Mouse (Mus musculus) gastrocnemius, postnatal 14 days (tissue): ENCODE measurements around the gene Olfr824. TPM values are rescaled to one million over a fixed set of nuclear protein-coding genes. Genes with fewer than 3 reads are reported as not detected.
A peak's percentile ranks its signal among the peaks of the same experiment; 100 is the strongest.
"Not testable (repeated sequence)": the region's sequence is repeated elsewhere in the genome, so short reads cannot be mapped to it uniquely, and the experiment has no call there.

Source experiments
- DNase-seq: peaks from one replicate; pipeline ENCODE4 v3.0.0; 2021; ENCODE audit warnings: mixed read lengths
- intact Hi-C: fragments of 180-260 bp; cut with DNase I; formaldehyde crosslinking; loops from one replicate; pipeline ENCODE4 v1.15.1; 2025; ENCODE audit warnings: low total_unique reads
- long read RNA-seq, 2 experiments: library from polyadenylated mRNA; stranded (forward); transcript quantifications; one replicate each; pipeline ENCODE4 v2.0.0; 2021
- total RNA-seq, 2 experiments: library from RNA; stranded (reverse); gene quantifications; 2 replicates each; pipeline ENCODE4 v1.2.3; 2021

Gene Olfr824
- not detected for total RNA-seq
- long read RNA-seq, experiment 1: 0 reads
- long read RNA-seq, experiment 2: 0 reads

GRCm38 (mm10) chr10:130129900-130130299 lies at the start of gene Olfr824:
Gene Olfr824 (minus strand): TSS chr10:130130000.
- intact Hi-C loops, DNase-seq: not testable (repeated sequence)

- no peak for DNase-seq
- intact Hi-C loops: no loop called here
These were observed 36.9 kb upstream of the Olfr824 start, which contains the start of gene Olfr825 for GRCm38 (mm10) chr10:130166666-130167065. Gene Olfr825 (minus strand): TSS chr10:130166766.

DNA sequence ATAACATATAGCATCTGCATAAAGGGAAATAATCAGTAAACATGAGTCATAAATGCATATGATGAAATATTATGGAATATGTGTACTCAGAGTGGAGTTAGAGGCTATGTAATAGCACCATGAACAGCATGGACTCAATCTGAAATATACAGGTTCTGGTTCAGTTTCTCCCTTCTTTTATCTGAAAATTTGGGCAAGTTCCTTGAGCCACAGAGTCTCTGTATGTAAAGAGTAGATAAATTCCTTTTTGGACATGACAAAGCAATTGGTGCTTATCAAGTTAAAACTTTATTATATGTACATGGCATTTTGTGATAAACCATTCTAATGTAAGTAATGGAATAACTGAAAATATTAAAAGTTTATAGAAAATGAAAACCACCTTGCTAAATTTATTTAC lies 35.4 kb upstream of the Olfr824 start:
- no peak for DNase-seq
- intact Hi-C loops: no loop called here

- DNase-seq: no peak
- intact Hi-C loops: no loop called here
These were observed 14.3 kb upstream of the Olfr824 start for GRCm38 (mm10) chr10:130144121-130144520.

- intact Hi-C loops, DNase-seq: not testable (repeated sequence)
These were observed 12.7 kb upstream of the Olfr824 start for GRCm38 (mm10) chr10:130142481-130142880.

DNA sequence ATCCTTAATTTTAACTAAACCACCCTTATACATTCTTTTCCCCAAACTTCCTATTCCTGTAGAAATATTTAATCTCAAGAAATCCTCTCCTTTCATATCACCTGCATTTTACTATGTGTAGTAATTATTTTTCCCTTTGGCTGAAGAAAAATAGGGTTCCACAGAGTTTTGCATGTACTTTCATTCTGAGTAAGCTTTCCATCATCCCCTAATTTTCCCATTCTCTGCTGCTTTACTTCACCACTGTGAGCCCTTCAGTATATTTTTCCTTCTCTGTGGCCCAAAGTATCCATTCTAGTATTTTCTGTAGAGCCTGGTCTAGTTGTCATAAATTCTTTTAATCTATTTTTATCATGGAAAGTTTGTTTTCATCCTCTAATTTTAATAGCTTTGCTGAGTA lies 5.0 kb upstream of the Olfr824 start:
- intact Hi-C loops: no loop called here
- no peak for DNase-seq

DNA sequence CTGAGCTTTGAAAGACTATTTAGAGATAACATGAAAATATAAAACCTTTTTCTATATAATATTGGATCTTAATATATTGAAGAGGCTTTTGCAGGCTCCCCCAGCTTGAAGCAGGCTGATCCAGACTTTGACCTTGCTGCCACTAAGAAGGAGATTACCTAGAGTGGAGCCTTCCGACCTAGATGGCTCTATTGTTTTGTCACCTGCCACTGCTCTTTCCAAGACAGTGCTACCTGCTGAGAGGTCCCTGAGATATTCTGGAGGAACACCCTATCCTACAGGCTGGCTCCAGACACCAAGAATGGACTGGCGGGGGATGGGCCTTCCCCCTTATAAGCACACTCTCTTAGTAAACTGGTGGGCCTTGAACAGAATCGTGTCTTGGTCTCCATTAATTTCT lies 13.8 kb downstream of the Olfr824 start:
- DNase-seq: not testable (repeated sequence)

DNA sequence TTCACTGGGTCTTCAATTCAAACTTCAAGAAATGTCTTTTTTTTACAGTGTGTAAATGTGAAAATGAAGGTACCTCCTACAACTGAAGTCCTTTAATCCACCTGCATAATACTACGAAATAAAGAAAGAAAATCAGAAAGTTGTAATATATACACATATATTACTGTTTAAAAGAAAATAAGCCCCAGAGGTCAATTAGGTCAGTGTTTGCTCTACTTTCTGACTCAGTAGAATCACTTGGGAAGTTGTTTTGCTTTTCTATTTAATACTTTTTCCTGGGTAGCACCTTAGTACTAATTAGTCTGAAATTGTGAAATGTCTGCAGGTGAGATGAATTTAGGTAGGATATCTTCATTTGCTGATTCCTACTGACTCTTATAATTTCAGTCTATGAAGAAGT lies 14.5 kb downstream of the Olfr824 start, which contains the start of gene Olfr823:
TSS of gene Olfr823 (minus strand) at position 101 of the 400 bp plus-strand sequence.
- intact Hi-C loops, DNase-seq: not testable (repeated sequence)

More for the DNA sequence above, 13.8 kb downstream of the Olfr824 start:
- intact Hi-C loops: not testable (repeated sequence)

GRCm38 (mm10) chr10:130096104-130096503 lies 33.7 kb downstream of the Olfr824 start:
- intact Hi-C loops: no loop called here
- no peak for DNase-seq

GRCm38 (mm10) chr10:130092838-130093440 lies 36.9 kb downstream of the Olfr824 start:
- peak; percentile 11 for DNase-seq
- intact Hi-C loops: no loop called here

Other genes with a start within 250 kb of the Olfr824 start
- gene Olfr815, start 224.1 kb downstream of the Olfr824 start, total RNA-seq: not detected
- gene Olfr816, start 214.4 kb downstream of the Olfr824 start, total RNA-seq: not detected
- gene Olfr818, start 180.9 kb downstream of the Olfr824 start, total RNA-seq: not detected
- gene Olfr819, start 162.7 kb downstream of the Olfr824 start, total RNA-seq: not detected
- gene Olfr247, start 153.9 kb downstream of the Olfr824 start, total RNA-seq: not detected
- not detected for gene Gm10310, start 144.9 kb downstream of the Olfr824 start, total RNA-seq
- gene Olfr820, start 117.4 kb downstream of the Olfr824 start, total RNA-seq: not detected
- not detected for gene Olfr821, start 99.7 kb downstream of the Olfr824 start, total RNA-seq
- gene Olfr822, start 58.8 kb downstream of the Olfr824 start, total RNA-seq: not detected
- not detected for gene Olfr823, start 14.6 kb downstream of the Olfr824 start, total RNA-seq
- not detected for gene Olfr825, start 36.8 kb upstream of the Olfr824 start, total RNA-seq
- not detected for gene Olfr826, start 54.2 kb upstream of the Olfr824 start, total RNA-seq
- gene Olfr827, start 84.4 kb upstream of the Olfr824 start, total RNA-seq: not detected
- gene Neurod4, start 150.2 kb upstream of the Olfr824 start, total RNA-seq: not detected
- gene Tespa1, start 192.9 kb upstream of the Olfr824 start, total RNA-seq: under 1 TPM; 0.53 to 0.55 TPM